Mouse (Mus musculus): Measurements from ENCODE around the gene Nmu.

Nmu gene

DNA sequence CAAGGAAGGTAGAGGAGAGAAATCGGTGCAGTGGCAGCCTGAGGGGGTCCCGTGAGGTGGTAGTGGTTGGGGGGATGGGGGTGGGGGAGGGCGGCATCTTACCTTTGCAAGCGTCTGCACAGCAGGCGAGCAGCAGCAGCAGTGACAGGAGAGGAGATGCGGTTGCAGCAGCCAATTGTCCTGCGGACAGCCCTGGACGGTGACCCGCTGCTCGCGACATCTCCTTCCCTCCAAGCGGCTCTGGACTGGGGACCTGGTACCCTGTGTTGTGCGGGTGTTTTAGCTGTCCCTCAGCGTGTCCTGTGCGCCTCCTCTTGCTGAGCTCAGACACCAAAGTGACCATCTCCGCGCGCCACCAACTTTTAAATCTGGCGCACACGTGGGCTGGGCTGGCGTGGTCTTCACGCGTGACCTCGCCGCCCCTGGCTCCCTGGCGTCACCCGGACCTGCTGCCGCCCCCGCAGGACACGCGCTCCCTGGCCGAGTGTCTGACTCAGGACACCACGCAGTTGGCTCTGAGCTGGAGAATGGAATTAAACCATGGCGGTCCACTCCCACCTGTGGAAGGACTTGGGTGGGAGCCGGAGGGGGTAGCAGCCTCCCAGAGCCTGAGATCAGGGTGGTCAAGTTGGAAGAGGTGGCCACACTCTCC is at the start of gene Nmu:
Nmu (minus strand) TSS at position 336 of the 652 bp plus-strand sequence.
- no peak for DNase-seq

DNA sequence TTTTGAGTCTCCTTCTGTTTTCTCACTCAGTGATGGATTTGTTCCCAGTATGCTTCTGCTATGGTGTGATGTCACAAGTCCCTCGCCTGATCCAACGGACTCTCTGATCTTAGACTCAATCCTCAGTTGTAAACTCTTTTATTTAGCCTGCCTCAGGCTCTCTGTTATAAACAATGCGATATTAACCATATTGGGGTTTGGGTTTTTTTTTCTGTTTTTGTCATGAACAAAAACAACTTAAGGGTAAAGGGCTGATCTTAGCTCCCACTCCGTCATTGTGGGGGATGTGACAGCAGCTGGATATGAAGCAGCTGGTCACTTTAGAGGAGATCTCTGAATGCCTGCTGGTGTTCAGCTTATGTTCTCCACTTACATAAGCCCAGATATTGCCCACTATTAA is 48.1 kb upstream of the Nmu start:
- DNase-seq = no peak

DNA sequence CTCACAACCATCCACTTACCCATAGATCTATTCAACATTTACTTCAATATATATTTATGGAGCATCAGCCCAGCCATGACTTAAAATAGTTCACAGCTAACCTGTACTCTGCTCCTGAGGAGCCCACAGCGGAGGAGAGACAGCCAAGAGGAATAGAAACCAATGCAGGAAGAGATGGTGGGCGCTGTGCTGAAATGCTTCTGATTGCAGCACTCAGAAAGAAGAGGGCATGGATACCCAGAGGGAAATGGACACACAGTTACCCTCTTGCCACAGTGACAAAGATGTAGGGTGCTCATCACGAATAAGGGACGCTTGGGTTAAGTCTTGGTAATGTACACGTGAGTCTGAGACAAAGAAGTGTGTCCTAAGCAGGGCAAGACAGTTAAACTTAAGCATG is 30.8 kb upstream of the Nmu start:
- DNase-seq = no peak

- DNase-seq = no peak
Observed at GRCm38 (mm10) chr5:76389041-76389795, 25.6 kb upstream of the Nmu start.

DNA sequence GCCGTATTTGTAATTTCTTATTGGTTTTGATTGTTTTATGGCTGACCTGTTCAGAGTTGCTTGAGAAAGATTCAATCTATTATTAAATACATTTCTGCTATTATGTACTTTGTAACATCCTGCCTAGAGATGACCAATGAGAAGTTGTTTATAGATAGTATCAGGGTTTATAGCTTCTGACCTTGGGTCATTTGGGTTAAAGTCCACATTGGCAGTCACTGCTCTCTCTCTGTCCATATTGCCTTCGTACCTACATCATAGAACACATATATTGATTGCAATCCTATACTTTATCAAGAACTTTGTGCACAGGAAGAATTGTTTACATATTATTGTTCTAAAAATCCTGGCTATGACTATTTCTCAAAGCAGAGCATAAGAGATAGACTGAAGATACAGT is 24.9 kb upstream of the Nmu start:
- no peak for DNase-seq

GRCm38 (mm10) chr5:76383673-76384072 is 20.1 kb upstream of the Nmu start:
- no peak for DNase-seq

GRCm38 (mm10) chr5:76381836-76382235 is 18.2 kb upstream of the Nmu start:
- DNase-seq = no peak

DNA sequence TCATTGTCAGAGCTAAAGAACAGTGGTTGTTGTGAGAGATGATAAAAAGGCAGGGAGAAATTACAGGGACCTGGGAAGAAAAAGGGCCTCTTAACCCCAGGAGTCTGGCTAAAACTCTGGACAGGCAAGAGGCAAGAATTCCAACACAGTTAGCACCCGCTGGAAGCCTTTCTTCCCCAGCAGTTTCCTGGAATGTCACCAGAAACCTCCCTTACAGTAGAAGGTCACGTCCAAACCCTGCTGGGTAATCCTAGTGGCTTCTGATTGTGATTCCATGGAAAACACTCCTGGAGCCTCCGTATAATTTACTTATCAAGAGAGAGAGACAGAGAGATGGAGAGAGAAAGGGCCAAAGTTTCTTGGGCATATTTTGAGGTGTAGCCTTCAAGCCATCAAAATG is 15.6 kb upstream of the Nmu start:
- DNase-seq = no peak

DNA sequence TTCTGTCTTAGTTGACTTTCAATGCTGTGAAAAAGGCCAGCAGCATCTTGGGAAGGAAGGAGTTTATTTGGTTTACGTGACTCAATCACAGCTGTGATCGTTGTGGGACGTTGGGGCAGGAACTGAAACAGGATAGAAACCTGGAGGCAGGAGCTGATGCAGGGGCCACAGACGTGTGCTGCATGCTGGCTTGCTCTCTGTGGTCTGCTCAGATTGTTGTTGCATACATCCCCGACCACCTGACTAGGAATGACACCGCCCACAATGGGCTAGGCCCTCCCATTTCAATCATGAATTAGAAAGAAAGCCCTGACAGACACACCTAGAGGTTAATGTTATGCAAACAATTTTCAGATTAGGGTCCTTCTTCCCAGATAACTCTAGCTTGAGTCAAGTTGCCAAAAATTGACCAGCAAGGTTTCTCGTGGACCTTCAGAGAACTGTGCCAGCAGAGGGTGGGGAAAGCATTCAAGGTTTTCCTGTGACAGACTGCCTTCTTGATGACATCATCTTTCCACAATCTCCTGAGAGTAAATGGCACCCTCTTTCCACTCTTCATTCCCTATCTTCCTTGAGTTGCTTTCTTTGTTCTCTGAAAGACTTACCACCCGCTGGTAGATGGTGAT is 5.7 kb upstream of the Nmu start:
- no peak for DNase-seq

DNA sequence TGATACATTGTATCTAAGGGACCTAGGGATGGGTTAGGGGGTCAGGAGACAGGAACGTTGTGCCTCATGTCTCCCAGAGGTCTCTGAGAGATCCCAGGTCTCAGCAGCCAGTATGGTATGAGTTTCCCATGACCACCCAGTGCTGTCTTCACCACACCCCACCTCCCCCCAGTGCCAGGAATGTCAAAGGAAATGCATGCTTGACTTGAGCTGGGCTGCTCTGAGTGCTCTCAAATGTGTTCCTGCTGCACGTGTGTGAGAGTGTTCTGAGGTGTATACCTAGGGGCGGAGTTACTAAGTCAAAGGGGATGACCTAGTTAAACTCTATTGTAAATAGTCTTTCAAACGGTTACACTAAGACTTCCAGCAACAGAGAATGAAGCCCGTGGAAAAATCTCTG is 1.8 kb upstream of the Nmu start:
- no peak for DNase-seq

DNA sequence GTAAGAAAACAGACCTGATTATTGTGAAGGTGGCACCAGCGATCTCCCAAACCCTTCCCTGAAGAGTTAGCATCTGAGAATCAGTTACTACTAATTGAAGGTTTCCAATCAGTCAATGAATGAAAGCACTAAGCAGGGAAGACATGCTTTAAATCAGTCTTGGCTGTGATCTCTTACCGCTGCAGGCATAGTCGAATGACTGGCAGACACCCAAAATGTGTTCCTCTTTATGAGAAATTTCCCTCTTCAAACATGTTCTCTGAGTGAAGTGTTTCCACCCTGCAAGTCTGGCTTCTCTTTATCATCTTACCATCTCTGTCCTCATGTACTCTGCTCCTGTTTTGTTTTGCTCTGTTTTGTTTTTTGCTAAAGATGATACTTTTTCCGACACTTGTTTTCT is 2.8 kb downstream of the Nmu start:
- no peak for DNase-seq

GRCm38 (mm10) chr5:76360057-76360456 is 3.5 kb downstream of the Nmu start:
- DNase-seq = no peak

DNA sequence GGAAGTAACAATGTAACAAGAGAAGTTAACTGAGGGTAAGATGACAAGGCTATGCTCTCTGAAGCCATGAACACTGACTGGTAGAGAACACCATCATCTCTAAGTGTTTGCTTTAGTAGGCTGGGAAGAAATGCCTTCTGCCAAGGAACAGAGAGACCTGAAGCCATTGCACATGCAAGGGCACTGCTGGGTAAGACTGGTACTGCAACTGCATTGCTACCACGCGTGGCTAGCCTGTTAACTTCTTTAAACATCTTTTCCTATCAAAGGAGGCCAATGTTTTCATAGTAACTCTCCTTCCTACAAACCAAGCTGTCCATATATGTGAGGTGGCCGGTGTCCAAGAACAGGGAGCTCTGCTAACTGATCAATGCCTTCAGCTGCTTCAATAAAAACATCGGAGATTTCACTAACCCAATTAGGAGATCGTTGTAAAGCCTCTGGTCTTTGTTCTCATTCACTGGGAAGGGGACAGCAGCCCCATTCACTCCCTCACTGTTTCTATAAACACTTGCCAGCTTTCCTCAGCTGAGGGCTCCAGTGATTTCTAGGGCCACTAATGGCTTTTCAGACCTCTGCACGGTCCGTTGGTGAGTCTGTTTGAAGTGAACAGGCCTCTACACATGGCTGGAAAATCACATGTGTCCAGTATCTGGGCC is 11.5 kb downstream of the Nmu start:
- no peak for DNase-seq

- no peak for DNase-seq
Observed at GRCm38 (mm10) chr5:76351537-76351936, 12.1 kb downstream of the Nmu start.

DNA sequence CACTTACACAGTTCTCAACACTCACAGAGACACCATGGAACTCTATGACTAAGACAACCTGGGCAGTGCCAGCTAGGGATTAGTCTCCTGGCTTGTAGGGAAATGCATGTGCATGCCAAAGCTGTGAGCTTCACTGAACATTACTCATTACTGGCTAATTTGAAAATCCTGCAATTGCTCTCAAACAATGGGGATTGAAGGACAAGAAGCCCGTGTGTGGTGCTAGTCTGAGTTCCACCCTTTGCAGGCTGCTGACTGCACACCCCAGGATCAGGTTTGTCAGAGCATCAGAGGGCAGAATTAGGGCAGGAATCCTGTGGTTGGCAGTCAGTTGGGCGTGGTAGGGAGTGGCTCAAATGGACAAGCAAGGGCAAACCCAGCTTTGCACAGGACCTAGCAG is 17.5 kb downstream of the Nmu start:
- no peak for DNase-seq

GRCm38 (mm10) chr5:76340931-76341330 is 22.7 kb downstream of the Nmu start:
- DNase-seq = no peak

GRCm38 (mm10) chr5:76337100-76337499 is 26.5 kb downstream of the Nmu start:
- DNase-seq = no peak

- no peak for DNase-seq
Observed at GRCm38 (mm10) chr5:76333833-76334232, 29.8 kb downstream of the Nmu start.

- DNase-seq = no peak
Observed at GRCm38 (mm10) chr5:76330953-76331352, 32.6 kb downstream of the Nmu start, which contains the start of gene Pdcl2. Gene Pdcl2 (minus strand): TSS chr5:76331156.

GRCm38 (mm10) chr5:76327296-76327695 is 36.3 kb downstream of the Nmu start:
- no peak for DNase-seq

DNA sequence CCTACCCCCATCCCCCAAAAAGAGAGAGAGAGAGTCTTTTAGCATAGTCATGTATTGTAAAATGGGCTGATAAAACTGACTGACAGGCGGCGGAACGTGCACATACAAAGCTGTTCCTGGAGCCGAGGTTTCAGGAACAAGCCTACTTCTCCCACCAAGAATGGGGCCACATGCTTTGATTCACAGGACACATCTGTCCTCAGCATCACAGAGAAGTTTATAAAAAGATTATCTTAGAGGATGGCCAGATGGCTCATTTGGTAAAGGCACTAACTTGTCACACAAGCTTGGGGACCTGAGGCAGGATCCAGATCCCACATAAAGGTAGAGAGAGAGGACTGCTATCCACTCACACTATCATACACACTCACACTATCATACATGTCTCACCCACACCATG is 38.5 kb downstream of the Nmu start:
- no peak for DNase-seq

DNA sequence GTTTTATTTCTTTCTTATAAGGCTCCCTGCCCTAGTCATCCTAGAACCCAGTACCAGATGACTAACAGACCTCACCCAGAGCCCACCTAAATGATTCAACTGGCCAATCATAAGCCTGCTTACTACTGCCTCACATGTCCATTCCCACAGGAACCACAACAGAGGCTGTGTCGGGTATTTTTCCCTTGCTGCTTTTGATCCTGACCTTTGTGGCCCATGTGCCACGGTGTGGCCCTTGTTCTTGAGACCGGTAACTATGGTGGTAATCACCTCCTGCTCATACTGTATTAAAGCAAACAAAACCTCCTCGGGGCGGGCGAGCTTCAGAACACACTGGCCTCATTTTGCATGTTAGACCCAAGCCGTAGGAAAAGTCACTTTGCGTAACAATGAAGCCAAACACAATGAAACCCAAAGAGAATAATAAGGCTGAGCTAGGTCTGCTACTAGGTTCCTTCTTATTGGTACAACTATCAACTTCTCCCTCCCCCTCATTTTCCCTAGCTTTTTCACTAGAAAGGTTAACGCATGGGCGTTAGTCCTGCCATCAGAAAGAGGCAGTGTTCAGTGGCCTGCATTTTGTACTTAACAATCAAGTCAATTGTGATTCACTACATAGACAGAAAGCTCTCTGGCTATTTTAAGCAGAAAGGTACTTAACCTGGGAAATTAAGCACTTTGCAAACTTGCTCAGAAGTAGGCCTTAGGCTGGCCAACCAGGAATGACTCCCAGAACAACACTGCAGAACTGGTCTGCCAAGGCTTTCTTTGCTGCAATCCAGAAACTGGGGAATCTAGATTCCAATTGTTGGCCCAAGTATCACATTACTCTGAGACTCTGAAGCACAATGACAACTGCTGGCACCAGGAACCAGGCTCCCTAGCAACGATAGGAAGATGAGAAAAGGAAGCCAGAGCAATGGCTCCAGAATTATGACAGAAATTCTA is 42.1 kb downstream of the Nmu start:
- no peak for DNase-seq

- DNase-seq = no peak
Observed at GRCm38 (mm10) chr5:76308206-76308605, 55.4 kb downstream of the Nmu start.
